Mouse (Mus musculus): Measurements from ENCODE around the gene Olfr374.
"Not testable (repeated sequence)": the region's sequence is repeated elsewhere in the genome, so short reads cannot be mapped to it uniquely, and the experiment has no call there.

The Olfr374 gene

GRCm38 (mm10) chr8:72106740-72107139 lies at the start of gene Olfr374:
Gene Olfr374, plus strand, starts transcription at chr8:72107040.
- no peak for DNase-seq

- not testable (repeated sequence) for DNase-seq
Observed at GRCm38 (mm10) chr8:72057643-72058042, 49.2 kb upstream of the Olfr374 start.

GRCm38 (mm10) chr8:72066819-72067399 lies 39.9 kb upstream of the Olfr374 start:
- peak in 1 of 2 experiments; percentile 12 for DNase-seq

- not testable (repeated sequence) for DNase-seq
Observed at GRCm38 (mm10) chr8:72082877-72083276, 24.0 kb upstream of the Olfr374 start, which contains the start of gene Olfr373. Gene Olfr373, plus strand, starts transcription at chr8:72083177.

- peak; percentile 21 to 24 for DNase-seq
Observed at GRCm38 (mm10) chr8:72084744-72085143, 22.1 kb upstream of the Olfr374 start.

GRCm38 (mm10) chr8:72087611-72088010 lies 19.2 kb upstream of the Olfr374 start:
- not testable (repeated sequence) for DNase-seq

- not testable (repeated sequence) for DNase-seq
Observed at GRCm38 (mm10) chr8:72096721-72097120, 10.1 kb upstream of the Olfr374 start.

- DNase-seq = not testable (repeated sequence)
Observed at GRCm38 (mm10) chr8:72099377-72100103, 7.3 kb upstream of the Olfr374 start.

- peak; percentile 43 to 48 for DNase-seq
Observed at GRCm38 (mm10) chr8:72105165-72105564, 1.7 kb upstream of the Olfr374 start.

- peak; percentile 68 to 78 for DNase-seq
Observed at GRCm38 (mm10) chr8:72110876-72111275, 4.0 kb downstream of the Olfr374 start.

- DNase-seq = peak; percentile 48 to 59
Observed at GRCm38 (mm10) chr8:72112486-72112885, 5.6 kb downstream of the Olfr374 start.

GRCm38 (mm10) chr8:72115202-72115601 lies 8.4 kb downstream of the Olfr374 start:
- DNase-seq = no peak

- no peak for DNase-seq
Observed at GRCm38 (mm10) chr8:72118616-72119015, 11.8 kb downstream of the Olfr374 start.

- DNase-seq = not testable (repeated sequence)
Observed at GRCm38 (mm10) chr8:72121486-72121885, 14.6 kb downstream of the Olfr374 start.

GRCm38 (mm10) chr8:72121997-72122396 lies 15.2 kb downstream of the Olfr374 start:
- no peak for DNase-seq

GRCm38 (mm10) chr8:72127834-72128233 lies 21.0 kb downstream of the Olfr374 start:
- no peak for DNase-seq

GRCm38 (mm10) chr8:72131251-72131650 lies 24.4 kb downstream of the Olfr374 start:
- DNase-seq = no peak

GRCm38 (mm10) chr8:72131901-72132300 lies 25.1 kb downstream of the Olfr374 start:
- peak; percentile 33 to 42 for DNase-seq

GRCm38 (mm10) chr8:72132417-72132816 lies 25.6 kb downstream of the Olfr374 start:
- no peak for DNase-seq

- DNase-seq = no peak
Observed at GRCm38 (mm10) chr8:72132891-72133290, 26.1 kb downstream of the Olfr374 start.

- DNase-seq = no peak
Observed at GRCm38 (mm10) chr8:72133507-72133906, 26.7 kb downstream of the Olfr374 start.

- peak; percentile 83 to 85 for DNase-seq
Observed at GRCm38 (mm10) chr8:72134756-72135445, 28.1 kb downstream of the Olfr374 start, which contains the start of gene Tpm4. Gene Tpm4, plus strand, starts transcription at chr8:72134975.
